Mouse (Mus musculus) kidney, postnatal 14 days (tissue): ENCODE measurements around the gene Rnh1.

ENCODE experiments used
- DNase-seq: peaks from one replicate; pipeline ENCODE4 v3.0.0; 2022; ENCODE audit warnings: mixed read lengths

Gene Rnh1

DNA sequence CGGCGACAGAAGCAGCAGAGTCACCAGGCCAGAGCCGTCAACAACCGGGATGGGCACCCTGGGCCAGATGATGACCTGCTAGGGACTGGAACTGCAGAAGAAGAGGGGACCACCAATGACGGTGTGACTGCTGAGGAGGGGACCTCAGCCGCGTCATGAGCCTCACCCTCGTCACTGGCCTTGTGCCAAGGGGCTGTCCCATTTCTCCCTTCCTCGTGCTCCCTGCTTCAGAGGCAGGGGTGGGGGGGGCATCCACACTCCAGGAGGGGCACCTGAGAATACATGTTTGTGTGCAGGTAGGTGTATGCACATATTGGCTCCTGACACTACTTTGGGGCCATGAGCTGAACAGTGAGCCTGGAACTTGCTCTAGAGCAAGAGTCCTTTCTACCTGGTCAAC is 17.3 kb downstream of the Rnh1 start:
- no peak for DNase-seq

DNA sequence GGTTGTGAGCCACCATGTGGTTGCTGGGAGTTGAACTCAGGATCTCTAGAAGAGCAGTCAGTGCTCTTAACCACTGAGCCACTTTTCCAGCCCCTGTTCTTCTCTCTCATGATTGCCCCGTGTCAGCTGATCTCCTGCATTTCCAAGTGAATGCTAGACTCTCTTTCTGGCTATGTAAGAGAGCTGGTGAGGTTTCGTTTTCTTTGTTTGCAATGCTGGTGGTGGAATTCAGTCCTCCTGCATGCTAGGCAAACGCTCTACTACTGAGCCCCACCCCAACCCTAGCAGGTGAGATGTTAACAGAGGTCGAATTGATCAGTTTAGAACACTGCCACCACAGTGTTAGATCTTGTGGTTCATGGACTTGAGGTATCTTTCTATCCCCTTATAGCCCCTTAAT is 24.0 kb downstream of the Rnh1 start:
- no peak for DNase-seq

DNA sequence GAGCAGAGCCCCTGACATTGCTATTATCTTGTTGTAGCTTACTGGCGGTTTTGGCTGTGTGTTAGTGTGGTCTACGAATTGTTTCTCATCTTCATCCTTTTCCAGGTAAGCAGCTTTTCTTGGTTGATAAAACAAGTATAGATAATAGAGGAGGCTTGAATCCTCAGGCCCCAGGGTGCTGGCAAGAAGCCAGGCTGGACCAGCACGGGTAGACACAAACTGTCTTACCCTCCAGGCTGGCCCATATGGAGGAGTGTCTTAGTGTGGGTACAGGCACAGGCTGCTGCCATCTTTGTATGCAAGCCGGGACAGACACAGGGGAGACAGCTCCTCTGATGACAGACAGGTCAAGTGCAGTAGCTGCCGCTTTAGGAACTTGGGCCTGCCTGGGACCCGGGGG is 25.6 kb downstream of the Rnh1 start:
- no peak for DNase-seq

DNA sequence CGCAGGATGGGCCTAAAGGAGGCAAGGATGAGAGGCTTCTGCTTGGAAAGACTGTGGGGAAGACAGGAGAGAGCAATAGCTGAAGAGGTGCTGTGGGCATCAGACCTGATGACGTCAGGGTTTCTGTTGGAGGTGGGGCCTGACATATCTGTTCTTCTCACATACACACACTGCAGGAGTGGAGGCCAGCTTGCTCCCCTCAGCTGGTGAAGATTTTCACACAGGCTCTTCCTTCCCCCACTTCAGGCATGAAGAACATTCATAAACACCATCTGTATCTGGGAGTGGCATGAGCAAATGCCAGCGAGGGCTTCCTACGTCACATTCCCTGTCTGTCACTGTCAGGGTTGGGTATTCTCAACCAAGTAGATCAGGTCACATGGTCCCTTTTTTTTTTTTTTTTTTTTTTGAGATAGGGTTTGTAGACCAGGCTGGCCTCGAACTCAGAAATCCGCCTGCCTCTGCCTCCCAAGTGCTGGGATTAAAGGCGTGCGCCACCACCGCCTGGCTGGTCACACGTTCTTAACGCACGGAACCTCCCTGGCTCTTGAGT is 26.5 kb downstream of the Rnh1 start:
- DNase-seq = no peak

DNA sequence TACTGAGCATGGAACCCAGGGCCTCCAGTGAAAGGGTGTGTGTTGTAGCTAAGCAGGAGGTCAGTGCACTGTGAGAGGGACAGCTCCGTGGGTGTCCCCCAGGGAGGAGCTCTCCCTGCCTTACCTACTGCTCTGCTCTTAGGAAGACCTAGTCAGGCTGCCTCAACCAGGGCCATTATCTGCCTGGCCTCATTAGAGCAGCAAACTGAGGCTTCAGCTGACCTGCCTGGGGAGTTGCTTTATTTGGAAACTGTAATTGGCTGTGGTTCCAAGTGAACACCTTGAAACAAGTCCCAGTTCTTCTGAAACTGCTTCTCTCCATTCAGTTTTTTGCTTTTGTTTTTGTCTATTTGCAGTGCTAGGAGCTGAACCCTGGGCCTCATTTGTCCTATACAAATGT is 27.3 kb downstream of the Rnh1 start:
- DNase-seq = no peak

DNA sequence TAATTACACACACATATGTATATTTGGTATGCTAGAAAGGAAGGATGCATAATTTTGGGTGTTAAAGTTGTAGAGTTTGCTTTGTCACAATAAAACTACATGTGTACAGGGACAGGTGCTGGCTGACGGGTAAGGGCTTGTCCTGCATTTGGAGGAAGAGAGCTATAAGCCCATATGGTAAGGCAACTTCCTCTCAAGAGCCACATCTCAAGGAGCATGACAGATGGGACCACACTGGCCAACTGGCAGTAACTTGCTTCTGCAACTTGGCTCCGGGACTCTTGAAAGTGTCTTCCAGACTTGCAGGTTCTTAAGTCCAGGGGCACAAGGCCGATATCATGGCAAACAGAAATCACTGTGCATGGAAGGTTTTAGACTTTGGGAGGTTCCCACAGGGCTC is 28.0 kb downstream of the Rnh1 start:
- no peak for DNase-seq

DNA sequence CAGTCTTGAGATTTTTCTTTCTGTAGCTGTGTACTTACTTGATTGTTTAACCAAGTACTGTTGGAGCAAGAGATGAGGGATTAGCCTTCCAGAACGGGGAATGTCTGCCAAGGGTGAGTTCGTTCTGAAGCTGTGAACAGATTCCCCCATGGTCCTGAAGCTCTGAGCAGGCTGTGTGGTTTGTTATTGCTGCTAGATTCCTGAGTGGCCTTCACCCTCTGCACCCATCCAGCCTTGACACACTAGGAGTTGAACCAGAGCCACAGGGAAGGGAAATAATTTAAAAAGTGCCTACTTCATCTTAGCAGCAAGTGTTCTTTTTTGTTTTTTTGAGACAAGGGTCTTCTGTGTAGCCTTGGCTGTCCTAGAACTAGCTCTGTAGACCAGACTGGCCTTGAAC is 28.8 kb downstream of the Rnh1 start:
- DNase-seq = no peak

DNA sequence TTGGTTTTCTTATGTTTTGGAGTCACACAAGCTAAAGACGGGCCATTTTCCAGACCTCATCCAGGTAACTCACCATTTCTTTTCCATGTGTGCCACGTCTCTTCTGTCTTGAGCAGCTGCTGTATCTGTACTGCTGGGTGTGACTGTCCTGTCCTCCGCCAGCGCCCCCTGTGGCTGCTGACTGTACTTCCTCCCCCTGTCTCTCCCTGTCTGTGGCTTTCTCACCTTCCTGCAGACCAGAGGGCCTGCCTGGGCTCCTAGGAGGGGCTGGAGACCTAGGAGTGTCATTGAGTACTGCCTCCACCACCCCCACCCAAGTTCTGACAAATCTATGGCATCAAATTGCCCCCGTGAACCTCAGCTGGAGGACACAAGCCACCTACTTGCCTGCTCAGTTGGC is 29.5 kb downstream of the Rnh1 start:
- DNase-seq = peak; percentile 32

DNA sequence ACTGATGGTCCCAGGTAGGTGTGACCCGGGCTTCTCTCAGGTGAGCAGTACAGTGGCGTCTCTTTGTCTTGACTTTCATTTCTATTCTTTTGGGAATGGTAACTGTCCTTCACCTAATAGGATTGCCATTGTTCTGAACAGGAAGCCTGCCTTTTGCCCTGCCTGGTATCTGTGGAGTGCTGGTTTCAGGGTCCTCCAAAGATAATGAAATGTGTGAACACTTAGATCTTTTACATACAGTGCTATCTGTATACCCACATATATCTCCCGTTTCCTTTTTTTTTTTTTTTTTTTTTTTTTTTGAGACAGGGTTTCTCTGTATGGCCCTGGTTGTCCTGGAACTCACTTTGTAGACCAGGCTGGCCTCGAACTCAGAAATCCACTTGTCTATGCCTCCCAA is 31.3 kb downstream of the Rnh1 start:
- no peak for DNase-seq

DNA sequence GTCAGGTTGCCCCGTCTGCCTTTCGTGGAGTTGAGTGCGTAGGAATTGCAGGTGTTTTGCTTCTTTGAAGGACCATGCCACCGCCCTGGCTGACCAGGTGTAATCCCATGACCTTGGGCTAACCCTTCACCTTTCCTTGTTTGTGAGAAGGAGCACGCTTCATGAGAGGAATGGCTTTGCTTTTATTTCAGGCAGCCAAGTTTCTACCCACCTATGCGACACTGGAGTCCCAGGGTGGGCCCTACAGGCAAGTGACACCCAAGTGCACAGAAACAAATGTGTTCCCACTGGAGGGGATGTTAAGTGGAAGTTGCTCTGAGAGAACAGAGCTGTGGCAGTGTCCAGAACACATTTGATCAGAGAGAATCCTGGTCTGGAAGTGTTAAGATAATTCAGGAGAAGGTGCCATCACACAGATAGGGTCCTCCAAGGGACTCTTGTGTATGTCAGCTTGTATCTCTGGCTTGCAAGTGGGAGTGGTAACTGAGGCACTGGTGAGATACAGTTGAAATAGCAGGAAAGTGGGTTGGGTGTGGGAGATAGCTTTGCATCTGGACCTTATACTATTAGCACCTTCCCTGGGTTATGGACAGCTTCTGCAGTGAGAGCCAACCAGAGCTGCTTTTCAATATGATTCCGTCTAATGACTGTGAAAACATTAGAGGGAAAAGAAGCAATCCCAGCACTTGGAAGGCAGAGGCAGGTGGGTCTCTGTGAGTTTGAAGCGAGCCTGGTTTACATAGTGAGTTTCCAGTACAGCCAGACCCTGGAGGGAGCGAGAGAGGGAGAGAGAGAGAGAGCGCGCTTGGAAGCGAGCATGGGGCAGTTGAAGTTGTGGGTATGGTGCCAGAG is 40.5 kb downstream of the Rnh1 start:
- peak; percentile 19 for DNase-seq

DNA sequence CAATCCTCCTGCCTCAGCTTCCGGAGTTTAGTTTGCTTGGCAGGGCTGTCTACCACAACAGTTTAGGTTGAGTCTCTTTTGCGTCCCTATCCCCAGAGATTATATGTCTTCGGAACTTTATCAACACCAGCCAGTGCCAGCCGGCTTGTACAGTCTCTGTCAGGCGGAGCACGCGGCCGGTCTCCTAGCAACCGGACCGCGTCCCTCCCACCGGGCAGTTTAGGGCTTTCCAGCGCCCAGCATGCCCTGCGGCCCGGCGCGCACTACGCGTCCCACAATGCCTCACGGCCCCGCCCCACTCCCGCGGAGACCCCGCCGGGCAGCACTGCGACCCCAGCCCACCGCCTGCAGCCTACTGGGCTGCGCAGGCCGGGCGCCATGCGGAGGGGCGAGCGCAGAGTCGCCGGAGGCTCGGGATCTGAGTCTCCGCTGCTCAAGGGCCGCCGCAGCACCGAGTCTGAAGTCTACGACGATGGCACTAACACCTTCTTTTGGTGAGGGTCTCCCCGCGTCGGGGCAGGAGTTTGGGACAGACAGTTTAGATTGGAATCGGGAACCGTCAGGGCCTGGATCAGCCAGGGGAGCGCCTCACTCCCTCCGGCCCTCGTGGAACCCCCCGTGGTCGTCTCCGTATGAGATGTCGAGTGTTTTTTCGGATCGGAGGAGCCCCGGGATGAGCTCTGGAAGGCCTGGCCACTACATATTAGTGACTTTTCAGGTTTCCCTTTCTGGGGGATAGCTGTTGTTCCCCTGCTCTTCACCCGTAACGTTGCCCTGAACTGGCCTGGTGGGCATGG is 41.4 kb downstream of the Rnh1 start:
- peak; percentile 95 for DNase-seq

DNA sequence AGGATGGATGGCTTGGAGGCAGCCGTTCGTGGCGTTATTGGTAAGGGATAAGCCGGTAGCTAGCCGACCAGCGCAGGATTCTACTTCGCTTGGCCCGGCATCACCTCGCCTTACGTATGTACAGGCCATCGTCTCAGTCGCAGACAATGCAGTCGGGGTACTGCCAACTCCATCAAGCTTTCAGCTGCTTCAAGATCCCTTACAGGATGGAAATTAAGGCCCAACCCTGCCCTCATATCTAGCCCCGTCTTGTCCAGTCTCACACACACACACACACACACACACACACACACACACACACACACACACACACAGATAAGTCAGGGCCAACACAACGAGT is 49.2 kb downstream of the Rnh1 start:
- DNase-seq = no peak

DNA sequence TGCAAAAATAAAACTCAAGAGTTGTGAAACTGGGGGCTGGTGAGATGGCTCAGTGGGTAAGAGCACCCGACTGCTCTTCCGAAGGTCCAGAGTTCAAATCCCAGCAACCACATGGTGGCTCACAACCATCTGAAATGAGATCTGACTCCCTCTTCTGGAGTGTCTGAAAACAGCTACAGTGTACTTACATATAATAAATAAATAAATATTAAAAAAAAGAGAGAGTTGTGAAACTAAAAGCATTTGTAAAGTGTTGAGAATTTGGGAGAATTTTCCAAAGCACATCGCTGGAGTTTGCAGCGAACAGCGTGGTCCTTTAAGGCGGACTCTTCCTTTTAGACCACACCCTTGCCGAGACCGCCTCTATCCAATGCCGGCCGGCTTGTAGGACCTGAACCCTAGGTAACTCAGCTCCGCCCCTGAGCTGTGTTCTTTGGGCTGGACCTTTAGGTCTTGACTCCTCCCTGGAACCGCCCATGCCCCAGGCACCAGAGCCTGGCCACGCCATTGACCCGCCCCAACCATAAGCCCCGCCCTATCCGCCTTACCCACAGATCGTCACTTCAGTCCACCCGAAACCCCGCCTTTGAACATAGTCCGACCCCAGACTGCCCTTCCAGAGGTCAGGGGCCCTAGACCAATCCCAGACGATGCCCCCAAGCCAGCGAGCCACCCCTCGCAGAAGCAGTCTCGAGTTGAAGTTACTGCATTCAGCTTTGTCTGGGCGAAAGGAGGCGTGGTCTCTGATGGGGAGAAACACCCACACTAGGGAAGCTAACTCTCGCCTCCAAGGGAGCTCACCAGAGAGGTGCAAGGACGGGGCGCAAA is 49.8 kb downstream of the Rnh1 start:
- DNase-seq = peak; percentile 98

DNA sequence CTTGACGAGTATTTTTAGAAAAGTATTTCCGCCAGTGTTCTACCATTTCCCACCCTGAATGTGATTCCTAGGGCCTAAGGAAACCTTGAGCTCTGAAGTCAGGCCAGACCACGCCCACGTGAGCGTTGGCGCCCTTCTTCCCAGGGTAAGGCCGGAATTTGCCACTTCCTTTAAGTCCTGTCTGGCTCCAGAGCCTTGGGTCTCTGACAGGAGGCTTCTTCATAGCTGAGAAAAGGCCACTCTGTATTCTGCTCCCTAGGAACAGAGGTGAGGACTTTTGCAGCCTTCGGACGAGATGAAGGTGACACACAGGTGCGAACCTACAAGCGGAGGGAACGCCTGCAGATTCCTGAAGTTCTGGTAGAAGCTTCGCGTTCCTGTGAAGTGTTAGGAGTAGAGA is 50.4 kb downstream of the Rnh1 start, which contains the start of gene Ptdss2:
TSS of gene Ptdss2 (plus strand) at position 138 of the 400 bp plus-strand sequence.
- peak; percentile 84 for DNase-seq

DNA sequence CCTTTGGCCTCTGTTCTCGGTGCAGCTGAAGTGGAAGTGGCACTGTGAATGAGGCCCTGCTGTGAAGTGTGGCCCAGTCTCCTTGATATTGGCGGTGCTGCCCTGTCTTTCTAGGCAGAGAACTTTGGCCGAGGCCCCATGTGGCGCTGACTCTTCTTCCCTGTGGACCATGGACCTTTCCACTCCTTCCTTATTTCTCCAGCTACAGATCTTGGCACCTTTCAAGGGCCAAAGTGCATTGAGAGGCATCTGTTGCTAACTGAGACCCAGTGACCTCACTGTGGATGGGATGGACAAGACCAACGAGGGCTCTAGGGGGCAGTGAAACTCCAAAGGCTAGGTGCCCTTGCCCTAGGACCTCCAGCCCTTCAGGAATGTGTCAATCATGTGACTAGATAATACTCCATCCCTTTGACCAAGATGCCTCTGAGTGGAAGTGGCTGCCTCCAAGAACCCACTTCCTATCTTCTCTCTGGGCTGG is 51.6 kb downstream of the Rnh1 start:
- peak; percentile 87 for DNase-seq

DNA sequence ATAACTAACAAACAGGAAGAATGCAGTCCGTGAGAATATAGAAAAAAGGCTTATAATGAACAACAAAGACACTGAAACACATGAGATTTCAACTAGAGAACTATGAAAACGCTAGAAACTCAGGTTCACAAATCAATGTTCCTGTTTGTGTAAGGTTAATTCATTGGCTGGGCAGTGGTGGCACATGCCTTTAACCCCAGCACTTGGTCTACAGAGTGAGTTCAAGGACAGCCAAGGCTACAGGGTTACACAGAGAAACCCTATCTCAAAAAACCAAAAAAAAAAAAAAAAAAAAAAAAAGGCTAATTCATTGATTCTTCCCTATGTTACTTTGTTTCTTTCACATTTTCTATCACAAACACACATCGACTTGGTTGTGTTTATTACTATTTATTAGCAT is 52.1 kb downstream of the Rnh1 start:
- DNase-seq = no peak

DNA sequence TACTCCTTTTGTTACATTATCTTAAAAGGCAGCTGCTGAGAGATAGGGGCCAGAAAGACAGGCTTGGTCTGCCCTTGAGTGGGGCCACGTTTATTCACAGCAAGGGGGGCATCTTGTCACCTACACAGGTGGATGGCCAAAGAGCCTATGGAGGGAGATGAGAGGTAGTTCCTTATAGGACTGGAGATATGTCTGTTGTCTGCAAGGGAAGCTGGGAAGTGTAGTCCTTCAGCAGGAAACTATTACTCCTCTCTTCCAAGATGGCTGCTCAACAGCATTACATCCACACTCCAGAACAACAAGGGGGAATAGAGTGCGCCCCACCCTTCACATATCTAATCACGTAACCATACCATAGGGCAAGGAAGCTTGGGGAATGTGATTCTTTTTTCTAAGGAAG is 53.2 kb downstream of the Rnh1 start:
- DNase-seq = no peak

DNA sequence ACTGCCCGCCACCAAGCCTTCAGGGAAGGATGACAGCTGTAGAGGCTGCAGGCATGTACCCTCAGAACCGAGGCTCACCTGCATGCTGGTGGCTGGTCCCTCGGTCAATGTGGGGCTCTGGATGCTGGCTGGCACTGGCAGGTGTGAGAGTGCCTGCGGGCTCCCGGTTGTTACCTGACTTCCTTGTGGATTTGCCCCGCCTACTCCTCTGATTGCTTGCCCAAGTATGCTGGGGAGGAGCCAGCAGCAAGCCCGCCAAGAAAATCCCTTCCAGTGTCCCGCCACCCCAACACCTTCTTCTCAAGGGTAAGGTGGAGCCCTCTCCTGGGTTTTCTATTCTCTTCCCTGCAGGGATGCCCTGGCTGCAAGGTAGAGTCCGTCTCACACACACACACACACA is 55.0 kb downstream of the Rnh1 start, which contains the start of gene Ano9:
TSS of gene Ano9 (minus strand) at position 171 of the 400 bp plus-strand sequence.
- DNase-seq = peak; percentile 78

DNA sequence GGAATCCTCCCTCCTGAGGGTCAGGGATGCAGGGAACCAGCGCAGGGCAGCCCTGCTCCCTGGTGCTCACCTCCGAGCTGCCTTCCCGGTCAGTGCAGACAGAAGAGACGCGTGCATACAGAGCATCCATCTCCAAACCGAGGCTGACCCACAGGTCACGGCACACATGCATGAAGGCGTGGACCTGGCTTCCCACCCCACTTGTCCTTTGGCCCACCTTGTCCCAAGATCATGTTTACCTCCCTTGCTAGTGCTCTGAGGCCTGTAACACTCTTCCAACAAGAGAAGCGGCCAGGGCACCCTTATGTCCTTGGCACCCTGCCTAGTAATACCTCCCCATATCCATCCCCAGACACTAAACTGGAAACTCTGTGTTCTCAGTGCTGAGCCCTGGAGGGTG is 56.8 kb downstream of the Rnh1 start:
- no peak for DNase-seq
